Mouse (Mus musculus) kidney, postnatal 36 days (tissue): Measurements from ENCODE around the gene Sipa1l3.

Experiments used
- DNase-seq, 2 experiments: peaks; one replicate each; pipeline ENCODE4 v3.0.0; 2021 to 2022; ENCODE audit warnings: mixed read lengths in 2 of 2

Sipa1l3 gene

DNA sequence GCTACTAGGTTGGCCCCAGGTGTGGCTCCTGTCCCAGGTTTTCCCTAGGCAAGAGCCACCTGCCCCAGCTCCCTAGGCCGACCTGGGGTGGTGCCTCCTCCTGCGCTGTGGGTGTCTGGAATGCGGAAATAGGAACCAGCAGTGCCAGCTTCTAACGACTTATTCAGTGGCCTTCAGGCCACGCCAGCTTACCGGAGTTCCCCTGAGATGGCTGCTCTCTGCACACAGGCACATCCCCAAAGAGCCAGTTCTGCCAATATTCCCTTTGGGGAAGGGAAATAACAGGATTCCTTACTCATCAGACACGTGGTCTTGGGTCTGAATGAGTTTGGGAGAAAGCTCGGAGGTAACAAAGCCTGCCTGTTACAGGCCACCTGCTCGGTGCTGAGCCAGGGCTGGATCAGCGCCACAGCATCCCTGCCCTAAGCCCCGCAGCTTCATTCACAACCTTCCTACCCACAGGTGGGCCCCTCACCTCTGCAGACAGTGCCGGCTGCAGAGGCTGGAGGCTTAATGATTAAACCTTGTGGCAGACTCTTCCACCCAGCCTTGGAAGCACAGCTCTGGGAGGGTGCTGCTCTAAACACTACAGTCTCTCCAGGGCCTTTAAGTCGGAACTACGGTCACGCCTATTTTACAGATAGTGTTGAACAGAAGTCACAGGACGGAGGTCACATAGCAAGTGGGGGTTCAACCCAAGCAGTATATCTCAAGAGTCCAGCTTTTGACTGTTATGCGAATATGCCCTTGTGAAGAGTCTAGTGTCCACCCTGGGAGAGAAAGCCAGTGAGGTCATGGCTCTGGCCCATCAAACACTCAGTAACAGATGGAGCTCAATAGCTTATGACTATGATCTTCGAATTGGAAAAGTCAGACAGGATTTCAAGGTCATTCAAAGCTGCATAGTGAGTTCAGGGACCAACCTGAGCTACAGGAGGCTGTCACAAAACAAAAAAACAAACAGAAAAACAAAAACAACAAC is 12.8 kb downstream of the Sipa1l3 start:
- DNase-seq = peak; percentile 78

DNA sequence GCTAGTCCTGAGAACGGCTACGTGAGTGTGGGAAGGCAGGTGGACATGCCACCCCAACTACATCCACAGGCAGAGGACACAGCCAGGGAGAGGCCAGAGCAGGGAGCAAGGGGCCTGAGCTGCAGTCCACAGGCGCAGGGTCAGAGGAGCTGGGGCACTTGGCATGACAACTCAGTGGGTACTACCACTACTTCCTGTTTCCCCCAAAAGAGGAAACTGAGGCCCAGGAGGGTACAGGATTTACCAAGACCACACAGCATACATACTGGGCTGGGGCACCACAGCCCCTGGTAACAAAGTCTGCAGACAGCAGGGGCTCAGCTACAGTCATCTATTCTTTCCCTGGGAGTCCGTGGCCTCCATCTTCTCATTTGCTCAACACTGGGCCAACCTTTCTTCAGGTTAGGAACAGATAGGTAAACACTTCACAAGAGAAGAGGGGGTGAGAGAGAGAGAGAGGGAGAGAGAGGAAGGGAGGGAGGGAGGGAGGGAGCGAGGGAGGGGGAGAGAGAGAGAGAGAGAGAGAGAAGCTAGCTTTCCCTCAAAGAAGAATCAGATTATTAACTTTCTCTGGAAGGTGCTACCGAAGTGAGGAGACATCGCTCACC is 13.7 kb downstream of the Sipa1l3 start:
- DNase-seq = no peak

DNA sequence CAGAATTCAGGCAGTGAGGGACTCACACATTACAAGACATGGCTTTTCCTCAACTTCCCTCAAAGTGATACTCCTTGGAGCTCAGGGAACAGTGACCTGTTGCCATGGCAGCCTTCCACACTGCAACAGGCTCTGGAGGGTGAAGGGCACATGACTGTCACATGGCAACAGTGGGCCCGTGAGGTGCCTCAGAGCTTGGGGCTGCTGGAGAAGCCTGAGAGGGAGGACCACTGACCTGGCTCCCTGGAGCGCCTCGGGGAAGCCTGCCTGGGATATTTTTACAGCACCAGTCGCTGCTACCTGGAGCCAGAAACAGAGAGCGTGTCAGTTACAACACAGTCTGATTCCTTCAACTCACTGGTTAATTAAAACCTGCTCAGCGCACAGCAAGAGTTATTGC is 14.8 kb downstream of the Sipa1l3 start:
- peak; percentile 59 to 64 for DNase-seq

DNA sequence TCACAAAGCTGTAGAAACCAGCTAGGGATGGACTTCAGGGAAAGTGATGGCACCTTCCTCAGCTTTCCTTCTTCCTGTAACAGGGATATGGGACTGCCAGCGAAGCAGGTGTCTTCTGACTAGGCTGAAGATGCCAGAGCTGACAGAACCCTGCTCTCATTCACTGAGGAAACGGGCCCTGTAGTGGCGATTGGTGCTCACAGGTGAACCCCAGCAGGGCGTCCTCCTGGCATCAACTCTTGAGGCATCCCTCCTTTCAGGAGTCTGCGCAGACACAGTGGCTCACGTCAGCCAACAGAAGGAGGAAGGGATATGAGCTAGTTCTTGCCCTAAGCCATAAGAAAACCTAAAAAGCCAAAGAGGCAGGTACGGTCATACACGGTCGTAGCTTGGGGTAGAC is 17.2 kb downstream of the Sipa1l3 start:
- no peak for DNase-seq

DNA sequence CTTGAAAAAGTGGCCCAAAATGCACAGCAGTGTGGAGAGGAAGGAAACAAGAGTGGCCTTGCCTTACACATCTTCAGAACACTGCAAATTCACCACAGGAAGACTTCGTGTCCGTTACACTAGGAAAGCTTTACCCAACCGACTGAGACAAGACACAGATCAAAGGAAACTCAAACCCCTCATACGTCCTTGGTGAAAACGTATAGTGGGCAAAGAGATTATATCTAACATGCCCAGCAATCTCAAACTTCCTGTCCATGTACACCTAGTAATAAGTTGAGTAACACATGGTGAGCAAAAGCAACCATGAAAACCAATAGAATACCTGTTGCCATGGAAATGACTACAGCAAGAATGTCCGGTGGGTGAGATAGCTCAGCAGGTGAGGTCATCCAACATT is 19.4 kb downstream of the Sipa1l3 start:
- no peak for DNase-seq

DNA sequence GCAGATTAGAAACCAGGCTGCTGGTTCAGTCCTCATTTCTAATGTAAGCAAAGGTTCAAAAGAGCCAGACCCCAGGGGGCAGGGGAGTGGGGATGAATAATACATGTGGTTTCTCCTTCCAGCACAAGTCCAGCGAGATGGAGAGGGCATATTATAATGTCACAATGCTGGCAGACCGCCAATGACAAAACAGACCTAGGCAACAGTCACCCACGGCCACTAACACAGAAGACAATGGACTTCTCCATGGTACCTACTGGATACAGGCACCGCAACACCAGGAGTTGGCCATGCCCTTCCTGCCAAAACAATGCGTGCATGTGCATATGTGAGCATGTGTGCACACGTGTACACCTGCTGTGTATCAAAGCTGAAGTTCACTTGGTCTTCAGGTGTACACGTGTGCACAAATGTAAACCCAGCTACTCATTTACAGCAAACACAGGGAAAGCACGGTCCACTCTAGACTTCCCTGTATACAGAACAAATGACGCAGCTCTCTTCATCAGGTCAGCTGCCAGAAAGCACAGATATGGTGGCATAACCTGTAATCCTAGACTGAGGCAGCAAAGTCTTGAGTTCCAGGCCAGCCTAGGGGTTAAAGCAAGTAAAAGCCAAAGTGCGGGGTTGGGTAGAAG is 21.4 kb downstream of the Sipa1l3 start:
- peak; percentile 72 to 73 for DNase-seq

DNA sequence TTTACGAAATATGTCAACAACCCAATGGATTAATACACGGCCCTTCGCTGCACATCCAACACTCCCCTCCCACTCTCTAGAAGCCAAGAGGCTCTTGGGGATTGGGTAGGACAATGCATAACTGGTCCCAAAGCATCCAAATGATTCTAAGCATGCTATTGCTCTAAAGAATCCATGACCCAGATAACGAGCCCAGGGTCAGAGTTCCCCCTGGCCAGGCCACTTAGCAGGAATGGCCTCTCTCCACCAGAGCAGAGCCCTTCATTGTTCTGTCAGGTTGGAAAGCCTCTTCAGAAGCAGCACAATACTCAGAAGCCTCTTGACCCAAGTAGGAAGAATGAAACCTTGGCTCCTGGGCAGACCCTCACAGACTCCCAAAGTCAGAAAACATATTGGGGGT is 22.1 kb downstream of the Sipa1l3 start:
- DNase-seq = no peak

DNA sequence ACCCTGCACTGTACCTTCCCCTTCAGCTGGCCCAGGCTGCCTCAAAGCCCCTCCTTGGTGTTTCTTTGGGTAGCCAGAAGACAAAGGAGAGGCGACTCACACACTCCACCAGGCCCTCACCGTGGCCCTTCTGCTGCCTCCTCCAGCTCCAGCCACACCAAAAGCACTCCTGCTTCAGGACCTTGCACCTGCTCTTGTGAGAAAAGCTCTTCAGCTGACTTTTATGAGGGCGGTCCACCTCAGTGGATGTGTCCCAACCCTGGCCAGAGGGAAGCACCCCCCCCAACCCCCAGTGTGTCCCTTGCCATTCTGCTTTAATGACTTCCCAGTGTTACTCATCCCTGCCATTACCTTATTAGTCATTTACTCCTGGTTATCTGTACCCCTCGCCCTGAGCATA is 22.6 kb downstream of the Sipa1l3 start:
- no peak for DNase-seq

DNA sequence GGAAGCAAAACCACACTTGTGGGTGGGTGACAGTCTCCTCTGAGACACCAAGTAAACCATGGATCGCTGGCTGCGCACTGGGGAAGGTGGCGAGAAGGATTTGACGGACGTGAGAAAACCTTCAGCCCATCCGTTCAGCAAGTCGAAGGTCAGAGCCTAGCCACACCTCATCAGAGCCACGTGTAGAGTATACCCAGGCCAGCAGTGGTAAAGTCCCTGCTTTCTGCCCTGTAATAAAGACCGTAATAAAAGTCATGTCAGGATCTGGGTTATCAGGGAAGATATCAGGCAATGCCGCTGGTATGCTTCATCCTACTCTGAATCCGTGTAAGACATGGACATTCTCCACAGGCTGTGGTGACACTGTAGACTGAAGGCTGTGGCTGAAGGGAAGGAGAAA is 23.6 kb downstream of the Sipa1l3 start:
- DNase-seq = no peak

DNA sequence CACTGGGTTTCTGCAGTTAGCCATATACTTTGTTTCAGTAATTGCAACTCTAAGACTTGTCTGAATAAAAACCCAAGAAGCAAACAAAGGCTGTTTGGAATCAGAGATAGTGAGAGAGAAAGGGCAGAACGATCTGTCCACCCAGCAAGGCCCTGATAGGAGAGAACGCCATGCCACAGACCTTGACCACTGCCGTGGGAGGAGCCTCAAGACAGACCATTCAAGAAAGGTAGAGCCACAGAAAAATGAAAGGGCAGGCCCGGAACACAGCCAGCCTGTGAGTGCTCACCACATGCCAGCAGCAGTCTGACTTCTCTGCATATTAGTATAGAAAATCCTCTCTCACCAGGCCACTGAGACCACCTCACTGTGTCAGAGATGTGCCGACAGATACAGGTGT is 24.4 kb downstream of the Sipa1l3 start:
- no peak for DNase-seq

DNA sequence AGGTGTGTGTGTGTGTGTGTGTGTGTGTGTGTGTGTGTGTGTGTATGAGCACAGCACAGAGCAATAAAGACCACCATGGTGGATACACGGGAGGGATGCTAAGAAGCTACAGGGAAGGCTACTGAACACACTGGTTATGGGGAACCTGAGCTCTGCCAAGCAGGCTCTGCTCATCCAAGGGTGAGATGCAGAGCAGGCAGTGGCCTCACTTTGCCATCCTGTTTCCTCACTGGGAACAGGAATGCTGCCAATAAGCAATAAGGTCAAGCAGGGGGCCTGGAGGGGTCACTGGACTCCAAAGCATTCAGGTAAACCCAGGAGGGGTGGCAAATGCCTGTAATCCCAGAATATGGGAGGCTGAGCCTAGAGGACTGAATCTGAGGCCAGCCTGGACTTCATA is 25.4 kb downstream of the Sipa1l3 start:
- DNase-seq = no peak

DNA sequence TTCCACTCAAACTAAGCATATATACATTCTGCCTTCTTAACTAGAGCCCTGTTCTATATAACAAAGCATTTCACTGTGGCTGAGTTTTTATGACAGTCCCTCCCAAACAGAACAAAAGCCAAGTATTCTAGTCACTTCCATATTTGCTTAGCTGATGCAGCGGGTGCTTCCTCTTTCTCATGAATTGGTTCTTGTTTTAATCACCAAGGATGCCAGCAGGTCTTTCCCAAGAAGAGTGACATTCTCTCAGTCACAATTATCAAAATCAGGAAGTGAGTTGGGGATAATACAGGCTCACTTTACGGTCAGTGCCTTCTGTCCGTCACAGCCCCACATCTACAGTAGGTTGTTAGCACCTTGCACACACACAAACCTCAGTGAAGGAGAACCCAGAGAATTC is 26.6 kb downstream of the Sipa1l3 start:
- no peak for DNase-seq

DNA sequence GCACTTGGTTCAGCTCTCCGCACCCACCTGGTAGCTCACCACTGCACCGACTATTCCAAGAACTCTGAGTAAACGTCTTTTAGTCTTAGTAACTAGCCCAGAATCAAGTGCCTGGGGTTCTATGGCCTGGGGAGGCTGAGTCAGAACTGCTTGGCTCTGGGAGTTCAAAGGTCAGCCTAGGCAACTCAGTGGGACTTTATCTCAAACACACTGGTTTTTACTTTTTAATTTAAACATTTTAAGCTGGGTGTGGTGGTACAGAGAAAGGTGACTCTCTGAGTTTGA is 27.0 kb downstream of the Sipa1l3 start:
- DNase-seq = no peak

DNA sequence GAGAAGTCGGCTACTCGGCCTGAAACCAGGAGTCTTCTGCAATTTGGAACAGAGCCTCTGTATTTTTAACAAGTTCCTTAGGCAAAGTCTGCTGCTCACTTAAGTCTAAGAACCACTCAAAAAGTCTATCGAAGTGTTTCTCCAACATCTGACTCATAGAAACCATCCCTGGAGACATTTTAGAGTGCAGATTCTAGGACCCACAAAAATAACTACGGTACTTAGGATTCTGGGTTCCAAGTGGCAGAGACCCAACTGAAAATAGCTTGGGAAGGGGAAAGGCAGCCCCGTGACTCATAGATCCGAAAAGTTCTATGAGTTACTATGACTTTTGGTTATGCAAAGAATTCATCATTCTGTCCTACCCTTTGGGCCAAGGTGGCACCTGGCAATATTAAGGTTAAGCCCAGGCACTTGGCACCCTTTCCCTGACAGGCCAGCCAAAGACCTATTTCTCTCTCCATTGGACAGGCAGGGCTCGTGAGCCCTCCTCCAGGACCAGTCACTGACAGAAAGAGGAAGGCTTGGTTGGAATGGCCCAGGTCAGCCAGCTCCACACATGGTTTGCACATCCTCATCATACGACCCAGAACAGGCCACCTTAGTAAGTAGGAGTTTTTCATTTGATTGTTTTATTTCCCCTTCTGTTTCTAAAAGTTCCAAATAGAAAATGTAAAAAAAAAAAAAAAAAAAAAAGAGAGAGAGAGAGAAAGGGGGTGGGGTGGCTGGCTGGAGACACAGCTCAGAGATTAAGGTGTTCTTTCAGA is 27.6 kb downstream of the Sipa1l3 start:
- no peak for DNase-seq

DNA sequence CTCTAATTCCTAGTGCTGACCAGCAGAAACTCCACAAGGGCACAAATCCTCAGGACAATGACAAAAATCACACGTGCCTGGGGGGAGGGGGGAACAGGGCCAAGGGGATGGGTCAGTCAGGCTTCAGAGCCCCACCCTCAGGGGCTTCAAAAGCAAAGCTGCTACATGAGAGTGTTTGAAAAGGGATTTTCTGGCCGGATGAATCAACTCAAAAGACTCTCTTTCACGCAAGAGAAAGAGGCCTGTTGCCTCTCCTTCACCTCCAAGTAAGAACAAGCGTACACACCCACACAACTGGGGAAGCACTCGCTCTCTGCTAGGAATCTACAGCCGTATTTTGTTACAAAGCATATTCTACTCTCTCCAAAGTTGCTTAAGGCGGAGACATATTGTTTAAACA is 28.6 kb downstream of the Sipa1l3 start:
- no peak for DNase-seq

DNA sequence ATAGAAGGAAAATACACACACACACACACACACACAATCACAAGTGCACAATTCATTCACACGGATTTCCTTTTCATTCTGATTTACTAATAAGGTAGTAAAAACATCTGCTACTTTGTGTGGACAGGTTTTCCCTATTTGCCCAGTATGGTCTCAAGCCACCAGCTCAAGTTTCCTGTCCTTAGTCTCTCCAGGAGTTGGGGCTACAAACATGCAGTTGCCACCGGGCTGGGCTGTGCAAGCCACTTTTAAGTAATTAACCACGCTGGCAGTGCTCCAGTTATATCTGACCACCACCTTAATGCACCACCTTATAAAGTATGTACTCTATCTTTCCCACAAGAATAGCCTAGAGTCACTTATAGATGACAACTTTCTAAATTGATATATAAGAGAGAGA is 29.1 kb downstream of the Sipa1l3 start:
- no peak for DNase-seq

DNA sequence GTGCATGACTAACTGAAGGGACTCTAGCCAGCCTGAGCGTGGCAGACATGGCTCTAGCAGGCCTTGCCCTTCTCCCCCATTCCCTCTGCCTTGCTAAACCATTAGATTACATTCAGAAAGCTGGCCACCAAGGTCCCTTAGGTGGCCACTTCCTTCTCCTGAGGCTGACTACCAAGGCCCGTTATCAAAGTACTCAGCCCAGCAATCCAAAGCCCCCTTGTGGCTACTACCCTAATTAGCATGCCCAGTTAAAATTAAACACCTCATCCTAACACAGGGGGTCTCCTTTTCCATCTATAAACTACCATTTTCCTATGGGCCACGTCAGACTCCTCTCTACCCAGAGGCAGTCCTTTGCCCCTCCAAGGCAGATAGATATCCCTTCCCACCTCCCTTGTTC is 31.7 kb downstream of the Sipa1l3 start:
- no peak for DNase-seq

DNA sequence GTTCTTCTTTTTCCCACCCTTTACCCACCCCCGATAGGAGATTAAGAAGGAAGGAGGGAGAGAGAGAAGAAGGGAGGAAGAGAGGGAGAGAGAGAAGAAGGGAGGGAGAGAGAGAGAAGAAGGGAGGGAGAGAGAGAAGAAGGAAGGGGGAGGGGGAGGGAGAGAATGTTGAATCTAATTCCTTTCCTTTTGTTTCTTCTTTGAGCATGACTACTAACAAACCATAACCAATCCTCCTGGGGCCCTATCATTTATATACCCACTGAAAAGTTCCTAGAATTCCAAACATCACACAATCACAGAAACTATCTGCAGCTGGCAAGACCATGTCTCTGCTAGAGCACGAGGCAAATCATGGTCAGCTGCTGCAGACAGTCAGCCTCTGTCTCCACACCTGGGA is 32.7 kb downstream of the Sipa1l3 start:
- DNase-seq = no peak

DNA sequence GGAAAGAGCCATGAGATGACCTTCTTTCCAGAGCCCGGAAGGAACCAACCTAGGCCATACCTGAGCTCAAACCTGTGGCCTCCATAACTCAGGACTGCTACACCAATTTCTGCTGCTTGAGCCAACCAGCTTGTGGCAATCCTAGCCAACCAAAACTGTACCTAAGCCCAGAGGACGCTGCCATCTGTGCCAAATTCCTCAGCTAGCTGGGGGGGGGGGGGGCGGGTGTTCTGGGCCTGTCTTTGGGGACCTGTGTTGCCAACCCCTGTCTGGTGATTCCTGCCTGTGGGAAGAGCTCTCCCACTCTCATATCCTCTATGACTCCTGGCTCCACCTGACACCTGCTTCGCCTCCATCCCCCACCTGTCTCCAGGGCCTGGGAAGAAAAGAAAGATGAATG is 34.9 kb downstream of the Sipa1l3 start:
- DNase-seq = no peak

DNA sequence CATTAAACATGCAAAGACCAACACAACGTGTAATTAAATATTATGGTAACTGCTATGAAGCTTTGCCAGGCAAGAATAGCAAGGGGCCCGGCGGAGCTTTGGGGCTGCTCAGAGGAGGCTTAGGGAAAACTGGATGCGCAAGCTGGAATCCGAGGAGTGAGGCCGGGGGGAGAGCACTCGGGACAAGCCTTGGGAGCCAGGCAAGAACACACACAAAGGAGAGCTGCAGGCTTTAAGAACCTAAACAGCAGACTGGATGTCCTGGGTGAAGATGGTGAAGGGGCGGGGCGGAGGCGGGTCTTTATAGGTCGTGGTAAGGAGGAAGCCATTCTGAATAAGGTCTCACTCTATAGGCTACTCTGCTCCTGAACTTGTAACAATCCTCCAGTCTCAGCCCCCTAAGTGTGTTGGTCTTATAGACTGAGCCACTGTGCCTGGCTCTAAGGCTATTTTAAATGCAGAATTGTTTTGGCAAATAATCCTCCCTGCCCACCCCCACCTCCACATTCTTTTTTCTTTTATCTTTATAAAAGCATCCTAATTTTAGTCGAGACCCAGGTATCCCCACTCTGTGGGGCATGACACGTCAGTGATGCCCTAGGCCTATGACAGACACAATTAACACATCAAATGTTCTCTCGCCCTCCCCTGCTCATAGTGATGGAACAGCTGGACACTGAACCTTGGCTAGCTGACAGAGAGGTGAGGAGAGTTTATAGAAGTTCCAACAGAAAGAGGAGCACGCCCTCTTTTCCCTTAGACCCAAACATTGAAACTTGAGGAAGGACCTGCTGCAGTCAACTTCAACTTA is 36.9 kb downstream of the Sipa1l3 start:
- DNase-seq = no peak

DNA sequence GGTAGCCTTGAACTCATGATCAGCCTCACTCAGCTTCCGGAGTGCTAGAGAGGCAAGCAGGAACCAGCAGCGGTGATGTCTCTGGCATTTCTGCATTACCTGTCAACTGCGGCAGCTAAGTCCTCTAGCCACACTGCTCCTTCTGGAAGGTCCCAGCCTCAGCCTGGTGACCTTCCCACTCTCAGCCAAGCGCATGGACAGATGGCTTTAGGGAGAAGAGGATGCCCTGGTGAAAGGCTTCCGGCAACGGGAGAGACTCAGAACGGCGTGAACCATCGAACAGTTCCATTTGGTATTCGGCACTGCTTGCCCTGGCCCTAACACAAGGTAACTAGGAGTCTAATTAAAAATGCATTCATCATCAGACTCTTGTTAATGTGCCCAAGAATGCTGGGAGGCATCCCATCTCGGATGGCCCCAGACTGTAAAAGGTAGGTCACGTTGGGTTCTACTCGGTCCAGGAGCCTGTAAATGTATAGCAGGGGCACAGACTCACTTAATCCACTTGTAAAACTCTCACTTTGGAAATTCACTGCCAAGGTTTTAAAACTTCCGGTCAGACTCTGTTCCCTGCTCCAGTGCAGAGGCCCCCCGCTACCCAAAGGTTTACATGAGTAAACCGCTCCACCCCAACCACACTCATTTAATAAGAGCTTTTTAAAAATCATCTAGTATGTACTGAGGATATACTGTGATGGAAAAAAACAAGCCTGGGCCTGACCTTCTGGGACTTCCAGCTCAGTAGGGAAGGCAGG is 37.7 kb downstream of the Sipa1l3 start:
- no peak for DNase-seq

DNA sequence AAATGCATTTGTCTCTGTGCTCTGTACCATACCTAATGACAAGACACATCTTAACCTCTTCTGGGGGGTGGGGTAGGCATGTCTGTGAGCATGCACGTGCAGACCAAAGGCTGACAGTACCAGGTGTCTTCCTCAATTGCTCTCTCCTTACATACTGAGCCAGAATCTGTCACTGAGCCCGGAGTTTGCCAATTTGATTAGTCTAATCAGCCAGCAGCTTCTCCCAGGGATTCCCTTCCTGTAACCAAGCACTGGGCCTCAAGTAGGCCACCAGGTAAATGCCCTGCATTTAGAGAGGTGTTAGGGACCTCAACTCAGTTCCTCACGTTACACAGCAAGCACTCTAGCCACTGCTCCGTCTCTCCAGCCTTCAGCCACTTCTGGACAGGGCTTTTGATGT is 38.3 kb downstream of the Sipa1l3 start:
- DNase-seq = no peak
